Mouse (Mus musculus): ENCODE results near the gene Mab21l2. TPM values are rescaled to one million over a fixed set of nuclear protein-coding genes. Genes with fewer than 3 reads are reported as not detected.

The Mab21l2 gene
- 14.3 TPM for polyA plus RNA-seq (2014; fragmentation: Illumina TruSeq; extraction: RNeasy Lipid Tissue Mini Kit (QIAGEN cat#74804); ENCODE audit: low replicate concordance)

DNA sequence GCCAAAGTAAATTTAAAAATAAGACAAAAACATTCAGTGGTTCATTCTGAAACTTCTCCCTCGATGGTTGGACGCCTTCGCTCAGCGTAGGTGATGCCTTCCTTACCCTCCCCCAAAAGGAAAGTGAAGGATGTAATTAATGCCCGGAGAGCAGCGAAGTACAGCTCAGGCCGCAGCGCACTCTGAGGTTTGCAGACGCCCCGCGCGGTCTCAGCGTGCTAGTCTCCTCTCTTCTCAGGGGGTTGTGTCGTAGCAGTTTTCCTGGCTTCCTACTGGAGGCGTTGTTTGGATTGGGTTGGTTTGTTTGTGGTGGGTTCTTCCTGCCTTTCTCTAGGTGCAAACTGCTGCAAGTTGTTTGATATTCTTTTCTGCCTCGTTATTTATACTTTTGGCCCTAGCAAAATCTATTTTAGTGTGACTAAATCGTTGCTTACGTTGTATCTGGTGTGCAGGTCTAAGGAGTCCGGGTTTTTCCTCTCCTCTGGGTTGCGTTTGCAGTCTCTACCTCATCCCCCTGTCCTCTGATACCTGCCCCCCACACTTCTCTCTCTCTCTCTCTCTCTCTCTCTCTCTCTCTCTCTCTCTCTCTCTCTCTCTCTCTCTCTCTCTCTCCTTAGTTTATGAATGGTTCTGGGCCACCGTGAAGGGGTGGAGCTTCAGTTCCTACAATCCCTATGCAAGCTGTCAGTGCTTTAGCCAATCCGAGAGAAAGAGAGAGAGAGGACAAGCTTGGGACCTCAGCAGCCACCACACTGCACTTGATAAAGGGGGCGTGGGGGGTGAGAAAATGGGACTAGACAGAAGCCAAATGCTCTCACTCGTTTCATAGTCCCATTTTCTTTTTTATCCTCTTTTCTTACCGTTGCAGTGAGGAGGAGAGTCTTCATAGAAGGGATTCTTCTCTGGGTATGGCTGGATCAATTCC lies at the start of gene Mab21l2:
Gene Mab21l2 (minus strand): TSS at position 539 of the 925 bp plus-strand sequence.

